Mouse (Mus musculus) limb, embryonic 11.5 days (tissue): ENCODE results near the gene Pnkp. TPM values are rescaled to one million over a fixed set of nuclear protein-coding genes. Genes with fewer than 3 reads are reported as not detected.

Experiments used
- ATAC-seq: fragments of 200-750 bp; cut with Nextera tagmentation; 2 replicates; pipeline ENCODE4 v1.8.0; 2017; ENCODE audit warnings: low read depth; ENCODE audit not compliant: insufficient number of reproducible peaks, low FRiP score, low TSS enrichment
- DNase-seq: peaks from one replicate; pipeline ENCODE4 v3.0.0-alpha.2; 2015; ENCODE audit warnings: low spot score
- H3K27ac ChIP-seq: fragments of 300-500 bp; sonication (generic); replicated peaks from 2 replicates; pipeline ENCODE4 v1.5.1; 2014; ENCODE audit warnings: low read depth, mild to moderate bottlenecking, low read length
- H3K27me3 ChIP-seq: fragments of 300-500 bp; sonication (generic); 2 replicates; pipeline ENCODE4 v1.6.1; 2014; ENCODE audit warnings: mild to moderate bottlenecking, low read length, mixed read lengths; ENCODE audit not compliant: control insufficient read depth, insufficient read depth
- H3K36me3 ChIP-seq: fragments of 300-500 bp; sonication (generic); 2 replicates; pipeline ENCODE4 v1.6.1; 2014; ENCODE audit warnings: mild to moderate bottlenecking, low read length, moderate library complexity, mixed read lengths; ENCODE audit not compliant: control insufficient read depth, insufficient read depth
- H3K4me1 ChIP-seq: fragments of 300-500 bp; sonication (generic); 2 replicates; pipeline ENCODE4 v1.6.1; 2014; ENCODE audit warnings: low read length, mixed read lengths; ENCODE audit not compliant: control insufficient read depth, insufficient read depth
- H3K4me2 ChIP-seq: fragments of 300-500 bp; sonication (generic); 2 replicates; pipeline ENCODE4 v1.6.1; 2014; ENCODE audit warnings: low read depth, mild to moderate bottlenecking, moderate library complexity; ENCODE audit not compliant: severe bottlenecking
- H3K4me3 ChIP-seq: fragments of 300-500 bp; sonication (generic); 2 replicates; pipeline ENCODE4 v1.5.1; 2014; ENCODE audit warnings: low read depth, low read length
- H3K9ac ChIP-seq: fragments of 300-500 bp; sonication (generic); 2 replicates; pipeline ENCODE4 v1.6.1; 2014; ENCODE audit warnings: mild to moderate bottlenecking, low read length
- H3K9me3 ChIP-seq: fragments of 300-500 bp; sonication (generic); 2 replicates; pipeline ENCODE4 v1.6.1; 2016; ENCODE audit warnings: low read length; ENCODE audit not compliant: control insufficient read depth
- WGBS: fragments of 180-500 bp; shearing (Covaris S2); extraction: QIAGEN DNeasy Blood & Tissue Kit; methylation state at CpG from one replicate; pipeline ENCODE4 v1.1.7; 2014; 5-methylcytosine and 5-hydroxymethylcytosine counted together
- polyA plus RNA-seq: library from polyadenylated mRNA; unstranded; fragments of >200 nt; fragmentation: Nextera tagmentation; extraction: Ambion mirVana; gene quantifications from 2 replicates; pipeline ENCODE4 v1.2.1, GENCODE M21; 2014

Pnkp gene
- polyA plus RNA-seq, 1 experiment from 2014 or later = 31.2 TPM

- ATAC-seq (no peak), DNase-seq (peak; percentile 14)
- Histone ChIP-seq H3K36me3 (peaks cover 2% of the 10 kb centered on the region; the same call in 1 of the 2 replicates), H3K4me2 (no peak overlapping the region), H3K4me1 (peaks cover 23% of the 10 kb centered on the region), H3K4me3 (no peak overlapping the region), H3K27me3 (no peaks in the 10 kb centered on the region), H3K27ac (no peak overlapping the region), H3K9ac (no peak overlapping the region), H3K9me3 (no peaks in the 10 kb centered on the region)
- 93% methylated on average over 3 of the region's 3 CpGs for WGBS
These were observed 36.4 kb upstream of the Pnkp start for GRCm38 (mm10) chr7:44820525-44820924.

DNA sequence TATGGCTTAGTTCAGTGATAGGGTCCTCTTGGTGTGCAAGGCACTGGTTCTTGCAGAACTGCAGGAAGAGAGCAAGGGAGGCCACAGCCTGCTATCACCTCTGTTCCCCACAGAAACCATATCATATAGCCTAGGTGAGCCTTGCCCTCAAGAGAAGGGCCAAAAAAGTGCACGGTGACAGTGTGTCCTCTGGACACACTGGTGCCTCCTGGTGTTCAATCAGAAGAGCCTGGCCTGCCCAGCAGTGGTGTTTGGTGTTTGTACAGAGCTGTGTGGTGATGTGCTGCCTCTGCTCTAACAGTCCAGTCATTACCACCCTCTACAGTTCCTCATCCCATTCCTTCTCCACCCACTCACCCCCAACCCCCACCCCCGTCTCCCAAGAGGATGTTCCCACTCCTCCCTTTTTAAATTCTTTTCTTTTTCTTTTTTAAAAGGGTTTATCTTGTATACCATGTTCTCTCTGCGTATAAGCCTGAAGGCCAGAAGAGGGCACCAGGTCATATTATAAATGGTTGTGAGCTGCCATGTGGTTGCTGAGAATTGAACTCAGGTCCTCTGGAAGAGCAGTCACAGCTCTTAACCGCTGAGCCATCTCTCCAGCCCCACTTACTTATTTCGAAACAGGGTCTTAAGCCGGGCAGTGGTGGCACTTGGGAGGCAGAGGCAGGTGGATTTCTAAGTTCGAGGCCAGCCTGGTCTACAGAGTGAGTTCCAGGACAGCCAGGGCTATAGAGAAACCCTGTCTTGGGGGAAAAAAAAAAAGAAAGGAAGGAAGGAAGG lies 35.1 kb upstream of the Pnkp start:
- H3K4me1 ChIP-seq = peaks cover 23% of the 10 kb centered on the region
- H3K9ac ChIP-seq = no peak overlapping the region
- H3K27ac ChIP-seq = no peak overlapping the region
- 83% methylated on average over 7 of the region's 7 CpGs for WGBS
- peaks cover 2% of the 10 kb centered on the region; the same call in 1 of the 2 replicates for H3K36me3 ChIP-seq
- ATAC-seq (no peak), DNase-seq (no peak)
- no peak overlapping the region for H3K4me3 ChIP-seq
- no peaks in the 10 kb centered on the region for H3K27me3 ChIP-seq
- H3K4me2 ChIP-seq = no peak overlapping the region
- no peaks in the 10 kb centered on the region for H3K9me3 ChIP-seq

GRCm38 (mm10) chr7:44823409-44823808 lies 33.5 kb upstream of the Pnkp start:
- H3K9ac ChIP-seq = no peak overlapping the region
- no peak overlapping the region for H3K4me3 ChIP-seq
- no peak overlapping the region for H3K4me2 ChIP-seq
- DNase-seq = no peak
- ATAC-seq = no peak
- no peak overlapping the region for H3K27ac ChIP-seq
- no peaks in the 10 kb centered on the region for H3K9me3 ChIP-seq
- peaks cover 11% of the 10 kb centered on the region for H3K4me1 ChIP-seq
- peaks cover 6% of the 10 kb centered on the region for H3K36me3 ChIP-seq
- H3K27me3 ChIP-seq = no peaks in the 10 kb centered on the region
- WGBS = 49% methylated on average over 7 of the region's 7 CpGs

DNA sequence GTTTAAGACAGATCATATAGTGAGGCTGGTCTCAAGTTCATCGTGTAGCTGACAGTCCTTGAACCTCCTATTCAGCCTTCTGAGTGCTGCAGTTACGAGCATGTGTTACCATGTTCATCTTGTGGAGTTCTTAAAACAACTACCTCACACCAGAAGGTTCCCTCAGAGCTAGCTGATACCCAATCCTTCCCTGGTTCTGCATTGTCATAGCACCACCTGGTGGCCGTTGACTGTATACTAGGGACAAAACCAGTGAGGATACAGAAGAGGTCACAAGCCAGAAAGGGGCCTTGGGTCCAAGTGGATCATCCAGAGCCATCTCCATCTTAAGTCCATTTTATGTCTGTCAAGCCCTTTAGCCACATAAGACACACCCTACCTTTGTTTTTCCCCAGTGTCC lies 32.1 kb upstream of the Pnkp start:
- ATAC-seq = no peak; the same call in 1 of the 2 replicates
- DNase-seq = peak; percentile 84
- no peaks in the 10 kb centered on the region for H3K9me3 ChIP-seq
- H3K9ac ChIP-seq = no peak overlapping the region
- no peaks in the 10 kb centered on the region for H3K27me3 ChIP-seq
- H3K4me1 ChIP-seq = no peaks in the 10 kb centered on the region; the same call in 1 of the 2 replicates
- no peak overlapping the region for H3K27ac ChIP-seq
- no peak overlapping the region for H3K4me3 ChIP-seq
- 30% methylated on average over 3 of the region's 3 CpGs for WGBS
- H3K36me3 ChIP-seq = peaks cover 18% of the 10 kb centered on the region
- no peak overlapping the region for H3K4me2 ChIP-seq

DNA sequence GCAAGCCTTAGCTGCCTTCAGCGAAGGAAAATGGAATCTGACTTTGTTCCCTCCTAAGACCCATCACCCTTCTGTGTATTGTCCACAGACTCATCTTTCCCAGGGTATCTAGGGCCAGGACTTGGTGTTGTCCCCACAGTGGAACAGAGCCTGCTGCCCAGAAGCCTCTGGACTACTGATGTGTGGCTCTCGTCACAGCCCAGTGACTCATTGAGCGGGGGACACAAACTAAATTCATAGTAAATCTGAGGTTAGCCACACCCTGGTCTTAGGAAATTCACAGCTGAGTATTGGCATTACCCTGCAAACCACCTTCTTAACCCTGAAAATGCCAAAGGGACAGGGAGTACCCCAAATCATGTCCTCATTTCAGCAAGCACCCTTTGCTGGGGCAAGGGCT lies 30.2 kb upstream of the Pnkp start:
- Histone ChIP-seq H3K9ac (no peak overlapping the region), H3K4me3 (no peak overlapping the region), H3K4me1 (no peaks in the 10 kb centered on the region), H3K36me3 (peaks cover 33% of the 10 kb centered on the region), H3K27me3 (no peaks in the 10 kb centered on the region), H3K4me2 (no peak overlapping the region), H3K9me3 (no peaks in the 10 kb centered on the region), H3K27ac (no peak overlapping the region)
- DNase-seq (no peak), ATAC-seq (no peak)
- 94% methylated on average over 3 of the region's 3 CpGs for WGBS

GRCm38 (mm10) chr7:44828706-44829105 lies 28.2 kb upstream of the Pnkp start:
- Histone ChIP-seq H3K4me1 (no peaks in the 10 kb centered on the region), H3K9me3 (no peaks in the 10 kb centered on the region), H3K27me3 (no peaks in the 10 kb centered on the region), H3K9ac (no peak overlapping the region), H3K27ac (no peak overlapping the region), H3K36me3 (peaks cover 33% of the 10 kb centered on the region), H3K4me2 (no peak overlapping the region), H3K4me3 (no peak overlapping the region)
- ATAC-seq = no peak
- WGBS = 98% methylated on average over 5 of the region's 5 CpGs
- no peak for DNase-seq

GRCm38 (mm10) chr7:44832763-44833162 lies 24.2 kb upstream of the Pnkp start:
- DNase-seq (no peak), ATAC-seq (no peak)
- 78% methylated on average over 4 of the region's 4 CpGs for WGBS
- no peak overlapping the region for H3K4me3 ChIP-seq
- no peaks in the 10 kb centered on the region for H3K9me3 ChIP-seq
- H3K36me3 ChIP-seq = peaks cover 33% of the 10 kb centered on the region
- no peaks in the 10 kb centered on the region for H3K27me3 ChIP-seq
- H3K4me1 ChIP-seq = 0 out of 2 replicates have a peak, but pooled peaks cover 4% of the 10 kb centered on the region
- no peak overlapping the region for H3K27ac ChIP-seq
- no peak overlapping the region for H3K4me2 ChIP-seq
- no peak overlapping the region for H3K9ac ChIP-seq

- Histone ChIP-seq H3K9me3 (no peaks in the 10 kb centered on the region), H3K9ac (no peak overlapping the region), H3K4me1 (peaks cover 15% of the 10 kb centered on the region), H3K36me3 (peaks cover 8% of the 10 kb centered on the region; the same call in 1 of the 2 replicates), H3K4me3 (no peak overlapping the region), H3K4me2 (no peak overlapping the region), H3K27ac (no peak overlapping the region), H3K27me3 (peaks cover 14% of the 10 kb centered on the region)
- no peak for ATAC-seq
- WGBS = 100% methylated on average over 1 of the region's 1 CpGs
- no peak for DNase-seq
These were observed 21.4 kb upstream of the Pnkp start for GRCm38 (mm10) chr7:44835373-44836015.
